Mouse (Mus musculus) forebrain, embryonic 15.5 days (tissue): ENCODE data around the gene Garem2. TPM values are rescaled to one million over a fixed set of nuclear protein-coding genes. Genes with fewer than 3 reads are reported as not detected.

Source experiments
- ATAC-seq: fragments of 200-750 bp; cut with Nextera tagmentation; replicated peaks from 2 replicates; pipeline ENCODE4 v1.8.0; 2017; ENCODE audit warnings: mild to moderate bottlenecking, moderate TSS enrichment, moderate library complexity
- H3K27ac ChIP-seq: fragments of 300-500 bp; sonication (generic); replicated peaks from 2 replicates; pipeline ENCODE4 v1.5.1; 2015; ENCODE audit warnings: mild to moderate bottlenecking, inconsistent platforms
- H3K27me3 ChIP-seq: fragments of 300-500 bp; sonication (generic); 2 replicates; pipeline ENCODE4 v1.6.1; 2015; ENCODE audit warnings: inconsistent platforms
- H3K36me3 ChIP-seq: fragments of 300-500 bp; sonication (generic); 2 replicates; pipeline ENCODE4 v1.6.1; 2015; ENCODE audit warnings: mild to moderate bottlenecking, inconsistent platforms
- H3K4me1 ChIP-seq: fragments of 300-500 bp; sonication (generic); 2 replicates; pipeline ENCODE4 v1.6.1; 2015; ENCODE audit warnings: inconsistent platforms
- H3K4me2 ChIP-seq: fragments of 300-500 bp; sonication (generic); replicated peaks from 2 replicates; pipeline ENCODE4 v1.6.1; 2015; ENCODE audit warnings: mild to moderate bottlenecking, inconsistent platforms
- H3K4me3 ChIP-seq: fragments of 300-500 bp; sonication (generic); 2 replicates; pipeline ENCODE4 v1.5.1; 2015; ENCODE audit warnings: mild to moderate bottlenecking, inconsistent platforms
- H3K9ac ChIP-seq: fragments of 300-500 bp; sonication (generic); replicated peaks from 2 replicates; pipeline ENCODE4 v1.6.1; 2015; ENCODE audit warnings: mild to moderate bottlenecking, inconsistent platforms
- H3K9me3 ChIP-seq: fragments of 300-500 bp; sonication (generic); 2 replicates; pipeline ENCODE4 v1.6.1; 2016; ENCODE audit warnings: inconsistent platforms
- WGBS: fragments of 180-500 bp; shearing (Covaris S2); methylation state at CpG from one replicate; pipeline ENCODE4 v1.1.7; 2015; ENCODE audit warnings: mixed read lengths; 5-methylcytosine and 5-hydroxymethylcytosine counted together
- polyA plus RNA-seq: library from polyadenylated mRNA; unstranded; fragments of >200 nt; fragmentation: Nextera tagmentation; extraction: Ambion mirVana; gene quantifications from 2 replicates; pipeline ENCODE4 v1.2.1, GENCODE M21; 2015

Garem2 gene
- polyA plus RNA-seq, 1 experiment from 2014 or later: 12.8 TPM

- 34% methylated on average over 13 of the region's 13 CpGs for WGBS
- H3K9me3 ChIP-seq: no peaks in the 10 kb centered on the region
- no peaks in the 10 kb centered on the region for H3K36me3 ChIP-seq
- H3K4me2 ChIP-seq: peak overlapping the region; percentile 85
- ATAC-seq: no peak
- peak overlapping the region; percentile 87 for H3K9ac ChIP-seq
- H3K4me3 ChIP-seq: peak overlapping the region; percentile 93
- peaks cover 32% of the 10 kb centered on the region for H3K4me1 ChIP-seq
- no peaks in the 10 kb centered on the region for H3K27me3 ChIP-seq
- H3K27ac ChIP-seq: peak overlapping the region; percentile 88
These were observed 51.1 kb downstream of the Garem2 start for GRCm38 (mm10) chr5:30155821-30156629.

DNA sequence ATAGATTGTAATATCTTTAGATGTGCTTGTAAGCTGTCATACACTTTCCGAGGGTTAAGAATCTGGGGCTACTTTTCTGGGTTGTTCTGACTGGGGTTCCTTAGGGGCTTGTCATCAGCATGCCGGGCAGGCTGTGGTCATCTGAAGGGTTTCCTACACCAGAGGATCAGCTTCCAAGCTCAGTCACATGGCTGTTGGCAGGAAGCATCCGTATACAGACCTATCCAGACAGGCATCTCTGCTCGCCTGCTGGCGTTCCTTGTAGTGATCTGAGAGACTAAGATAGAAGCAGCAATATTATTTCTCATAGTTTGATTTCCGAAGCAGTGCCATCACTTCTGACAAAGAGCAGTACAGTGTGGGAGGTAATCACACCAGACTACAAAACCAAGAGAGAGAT lies 54.6 kb downstream of the Garem2 start:
- no peak overlapping the region for H3K27ac ChIP-seq
- H3K4me3 ChIP-seq: no peak overlapping the region
- H3K27me3 ChIP-seq: no peaks in the 10 kb centered on the region
- H3K4me2 ChIP-seq: no peak overlapping the region
- H3K9ac ChIP-seq: no peak overlapping the region
- ATAC-seq: no peak
- WGBS: 91% methylated on average over 6 of the region's 6 CpGs
- peaks cover 15% of the 10 kb centered on the region for H3K4me1 ChIP-seq
- no peaks in the 10 kb centered on the region for H3K9me3 ChIP-seq
- H3K36me3 ChIP-seq: no peaks in the 10 kb centered on the region

GRCm38 (mm10) chr5:30161836-30162235 lies 56.9 kb downstream of the Garem2 start:
- ATAC-seq: no peak
- Histone ChIP-seq H3K9me3 (no peaks in the 10 kb centered on the region), H3K9ac (no peak overlapping the region), H3K4me2 (no peak overlapping the region), H3K27me3 (no peaks in the 10 kb centered on the region), H3K4me1 (peaks cover 5% of the 10 kb centered on the region; the same call in 1 of the 2 replicates), H3K4me3 (no peak overlapping the region), H3K36me3 (peaks cover 2% of the 10 kb centered on the region; the same call in 1 of the 2 replicates), H3K27ac (no peak overlapping the region)
- WGBS: 92% methylated on average over 1 of the region's 1 CpGs

DNA sequence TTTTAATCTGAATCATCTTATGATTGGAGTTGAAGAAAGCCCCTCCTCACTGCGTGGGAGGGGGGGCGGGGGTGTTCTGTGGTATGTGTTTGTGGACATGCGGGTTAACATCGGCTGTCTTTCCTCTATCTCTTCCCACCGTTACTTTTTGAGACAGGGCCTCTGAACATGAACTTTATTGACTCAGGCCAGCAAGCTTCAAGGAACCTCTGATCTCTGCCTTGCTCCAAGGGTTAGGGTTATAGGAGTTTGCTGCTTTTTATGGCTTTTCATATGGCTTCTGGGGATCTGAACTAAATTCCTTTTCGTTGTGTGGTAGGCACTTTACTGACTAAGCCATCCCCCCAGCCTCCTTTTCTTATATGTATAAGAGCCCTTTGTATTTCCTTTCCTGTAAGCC lies 57.4 kb downstream of the Garem2 start:
- ATAC-seq: no peak
- Histone ChIP-seq H3K36me3 (peaks cover 2% of the 10 kb centered on the region; the same call in 1 of the 2 replicates), H3K9ac (no peak overlapping the region), H3K4me1 (no peaks in the 10 kb centered on the region), H3K9me3 (no peaks in the 10 kb centered on the region), H3K27me3 (no peaks in the 10 kb centered on the region), H3K27ac (no peak overlapping the region), H3K4me2 (no peak overlapping the region), H3K4me3 (no peak overlapping the region)
- WGBS: 83% methylated on average over 6 of the region's 6 CpGs

GRCm38 (mm10) chr5:30165234-30165946 lies 60.4 kb downstream of the Garem2 start:
- Histone ChIP-seq H3K4me3 (no peak overlapping the region), H3K27ac (no peak overlapping the region), H3K4me2 (no peak overlapping the region), H3K9ac (no peak overlapping the region), H3K9me3 (no peaks in the 10 kb centered on the region), H3K27me3 (no peaks in the 10 kb centered on the region), H3K4me1 (no peaks in the 10 kb centered on the region), H3K36me3 (peaks cover 24% of the 10 kb centered on the region)
- no peak for ATAC-seq
- 93% methylated on average over 5 of the region's 5 CpGs for WGBS

Other genes starting within 250 kb of the Garem2 start
- gene Il6, start 92.0 kb upstream of the Garem2 start, polyA plus RNA-seq: not detected in 2 replicates
- gene Tyms, start 31.5 kb upstream of the Garem2 start, polyA plus RNA-seq: 99.2 and 114 TPM in 2 replicates
- gene 3110082J24Rik, start 925 bp downstream of the Garem2 start, polyA plus RNA-seq: 2.9 and 3.1 TPM in 2 replicates
- gene Hadha, start 50.0 kb downstream of the Garem2 start, polyA plus RNA-seq: 73.9 and 79.7 TPM in 2 replicates
- 65.2 and 73.6 TPM in 2 replicates for gene Hadhb, start 50.1 kb downstream of the Garem2 start, polyA plus RNA-seq
- gene Adgrf3, start 100.6 kb downstream of the Garem2 start, polyA plus RNA-seq: not detected in 2 replicates
- 25.8 and 26.4 TPM in 2 replicates for gene Selenoi, start 127.4 kb downstream of the Garem2 start, polyA plus RNA-seq
- gene Drc1, start 176.2 kb downstream of the Garem2 start, polyA plus RNA-seq: 5.3 and 6.8 TPM in 2 replicates